Mouse (Mus musculus) left cerebral cortex, adult 18-20 months (tissue): ENCODE measurements at regions not wholly inside any gene's neighbourhood (a gene's known extent, or its start where the extent isn't known, plus 50 kb on each side); places are given as distances from the start of the nearest gene placed in this dataset.

Source experiments
- DNase-seq, 2 experiments: peaks; one replicate each; pipeline ENCODE4 v3.0.0; 2021 to 2022; ENCODE audit warnings: low spot score in 2 of 2, mixed read lengths in 1 of 2

GRCm38 (mm10) chr5:79966241-79966640 is 1053.7 kb upstream of the Adgrl3 start:
- DNase-seq: no peak

GRCm38 (mm10) chr5:80005470-80005869 is 1014.5 kb upstream of the Adgrl3 start:
- no peak for DNase-seq

- DNase-seq: peak; percentile 55 to 61
Measured at GRCm38 (mm10) chr5:80038876-80039275, 981.1 kb upstream of the Adgrl3 start.

- DNase-seq: peak in 1 of 2 experiments; percentile 5
Measured at GRCm38 (mm10) chr5:80039431-80039830, 980.5 kb upstream of the Adgrl3 start.
